Mouse (Mus musculus) embryonic facial prominence, embryonic 14.5 days (tissue): Measurements from ENCODE around the gene Wrb. TPM values are rescaled to one million over a fixed set of nuclear protein-coding genes. Genes with fewer than 3 reads are reported as not detected.

Experiments
- ATAC-seq: fragments of 200-750 bp; cut with Nextera tagmentation; 2 replicates; pipeline ENCODE4 v1.8.0; 2017; ENCODE audit warnings: low read depth, moderate number of reproducible peaks, moderate TSS enrichment
- DNase-seq: peaks from one replicate; pipeline ENCODE4 v3.0.0-alpha.2; 2015; ENCODE audit warnings: low spot score
- H3K27ac ChIP-seq: fragments of 300-500 bp; sonication (generic); replicated peaks from 2 replicates; pipeline ENCODE4 v1.5.1; 2014; ENCODE audit warnings: low read depth, mild to moderate bottlenecking, low read length, moderate library complexity
- H3K27me3 ChIP-seq: fragments of 300-500 bp; sonication (generic); replicated peaks from 2 replicates; pipeline ENCODE4 v1.6.1; 2014; ENCODE audit warnings: low read length; ENCODE audit not compliant: control insufficient read depth, insufficient read depth
- H3K36me3 ChIP-seq: fragments of 300-500 bp; sonication (generic); 2 replicates; pipeline ENCODE4 v1.6.1; 2014; ENCODE audit warnings: low read length, mixed read lengths; ENCODE audit not compliant: control insufficient read depth, insufficient read depth
- H3K4me1 ChIP-seq: fragments of 300-500 bp; sonication (generic); 2 replicates; pipeline ENCODE4 v1.6.1; 2014; ENCODE audit warnings: antibody characterized with exemption, low read length; ENCODE audit not compliant: control insufficient read depth, insufficient read depth
- H3K4me2 ChIP-seq: fragments of 300-500 bp; sonication (generic); 2 replicates; pipeline ENCODE4 v1.6.1; 2014; ENCODE audit warnings: low read depth, mild to moderate bottlenecking, low read length, moderate library complexity, mixed read lengths
- H3K4me3 ChIP-seq: fragments of 300-500 bp; sonication (generic); 2 replicates; pipeline ENCODE4 v1.5.1; 2014; ENCODE audit warnings: low read depth, mild to moderate bottlenecking, low read length
- H3K9ac ChIP-seq: fragments of 300-500 bp; sonication (generic); 2 replicates; pipeline ENCODE4 v1.6.1; 2014; ENCODE audit warnings: low read depth, mild to moderate bottlenecking, low read length, moderate library complexity, mixed read lengths
- H3K9me3 ChIP-seq: fragments of 300-500 bp; sonication (generic); 2 replicates; pipeline ENCODE4 v1.6.1; 2016; ENCODE audit warnings: low read length; ENCODE audit not compliant: control insufficient read depth
- WGBS: fragments of 180-500 bp; shearing (Covaris S2); extraction: QIAGEN DNeasy Blood & Tissue Kit; methylation state at CpG from one replicate; pipeline ENCODE4 v1.1.7; 2014; 5-methylcytosine and 5-hydroxymethylcytosine counted together
- polyA plus RNA-seq: library from polyadenylated mRNA; unstranded; fragments of >200 nt; fragmentation: Nextera tagmentation; extraction: Ambion mirVana; gene quantifications from 2 replicates; pipeline ENCODE4 v1.2.1, GENCODE M21; 2014

The Wrb gene
- polyA plus RNA-seq, 1 experiment from 2014 or later: 63.0 TPM

- Histone ChIP-seq H3K9ac (no peak overlapping the region), H3K36me3 (peaks cover 20% of the 10 kb centered on the region), H3K9me3 (no peaks in the 10 kb centered on the region), H3K27me3 (no peaks in the 10 kb centered on the region), H3K27ac (peak overlapping the region; percentile 65), H3K4me3 (no peak overlapping the region), H3K4me1 (peaks cover 4% of the 10 kb centered on the region; the same call in 1 of the 2 replicates), H3K4me2 (no peak overlapping the region)
- DNase-seq (peak; percentile 50), ATAC-seq (no peak; the same call in 1 of the 2 replicates)
- WGBS: 60% methylated on average over 9 of the region's 9 CpGs
Observed at GRCm38 (mm10) chr16:96149311-96149710, 4.1 kb downstream of the Wrb start.

DNA sequence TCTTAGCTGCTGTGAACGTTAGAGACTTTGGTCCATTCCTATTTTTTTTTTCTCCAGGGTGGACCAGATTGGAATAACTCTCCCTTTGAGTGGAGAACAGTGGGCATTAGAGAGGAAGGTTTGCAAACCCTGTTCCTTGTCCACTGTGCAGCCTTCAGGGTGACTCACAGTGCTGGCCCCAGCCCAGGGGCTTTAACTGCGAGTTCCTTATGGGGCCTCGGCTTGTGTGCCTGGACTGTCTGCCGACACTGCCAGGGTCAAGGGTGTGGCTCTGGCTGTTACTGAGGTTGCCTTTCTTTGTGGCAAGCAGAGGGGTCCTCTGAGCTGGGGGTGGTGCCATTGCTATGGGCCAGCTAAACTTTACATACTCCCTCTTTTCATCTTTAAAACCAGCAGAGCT lies 5.8 kb downstream of the Wrb start:
- Histone ChIP-seq H3K27me3 (no peaks in the 10 kb centered on the region), H3K27ac (no peak overlapping the region), H3K4me3 (no peak overlapping the region), H3K9me3 (no peaks in the 10 kb centered on the region), H3K36me3 (peaks cover 22% of the 10 kb centered on the region), H3K4me1 (peaks cover 1% of the 10 kb centered on the region; the same call in 1 of the 2 replicates), H3K9ac (no peak overlapping the region), H3K4me2 (no peak overlapping the region)
- DNase-seq (no peak), ATAC-seq (no peak)
- WGBS: 54% methylated on average over 4 of the region's 4 CpGs

DNA sequence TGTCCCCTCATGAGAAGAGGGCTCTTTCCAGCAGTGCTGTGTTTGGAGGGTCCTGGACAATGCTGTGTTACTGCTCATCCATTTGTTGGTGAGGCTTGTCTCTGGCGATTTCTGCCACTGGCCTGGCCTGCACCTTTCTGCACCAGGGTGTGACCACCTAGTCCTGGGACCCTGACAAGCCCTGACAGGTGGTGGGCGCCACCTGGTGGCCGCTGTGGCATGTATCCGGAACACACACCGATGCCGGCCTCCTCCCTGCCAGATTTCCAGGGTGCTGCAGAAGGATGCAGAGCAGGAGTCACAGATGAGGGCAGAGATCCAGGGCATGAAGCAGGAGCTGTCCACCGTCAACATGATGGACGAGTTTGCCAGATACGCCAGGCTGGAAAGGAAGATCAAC lies 6.3 kb downstream of the Wrb start:
- Histone ChIP-seq H3K36me3 (peaks cover 25% of the 10 kb centered on the region), H3K4me3 (no peak overlapping the region), H3K4me1 (no peaks in the 10 kb centered on the region), H3K9me3 (no peaks in the 10 kb centered on the region), H3K27ac (no peak overlapping the region), H3K4me2 (no peak overlapping the region), H3K9ac (no peak overlapping the region), H3K27me3 (no peaks in the 10 kb centered on the region)
- peak; percentile 61 for DNase-seq
- no peak; the same call in 1 of the 2 replicates for ATAC-seq
- WGBS: 25% methylated on average over 9 of the region's 9 CpGs

GRCm38 (mm10) chr16:96154476-96154875 lies 9.3 kb downstream of the Wrb start:
- Histone ChIP-seq H3K36me3 (peaks cover 28% of the 10 kb centered on the region), H3K9ac (no peak overlapping the region), H3K4me2 (no peak overlapping the region), H3K27me3 (no peaks in the 10 kb centered on the region), H3K4me1 (no peaks in the 10 kb centered on the region), H3K9me3 (no peaks in the 10 kb centered on the region), H3K4me3 (no peak overlapping the region), H3K27ac (no peak overlapping the region)
- no peak for DNase-seq
- 88% methylated on average over 2 of the region's 2 CpGs for whole genome bisulfite sequencing
- no peak for ATAC-seq

GRCm38 (mm10) chr16:96156019-96156418 lies 10.8 kb downstream of the Wrb start:
- peak; percentile 71 for DNase-seq
- peak overlapping the region; percentile 6; the same call in 1 of the 2 replicates for H3K27ac ChIP-seq
- no peak overlapping the region for H3K4me2 ChIP-seq
- peaks cover 28% of the 10 kb centered on the region for H3K36me3 ChIP-seq
- H3K27me3 ChIP-seq: no peaks in the 10 kb centered on the region
- no peaks in the 10 kb centered on the region for H3K9me3 ChIP-seq
- H3K9ac ChIP-seq: no peak overlapping the region
- H3K4me3 ChIP-seq: no peak overlapping the region
- WGBS: 79% methylated on average over 8 of the region's 8 CpGs
- no peaks in the 10 kb centered on the region for H3K4me1 ChIP-seq
- ATAC-seq: no peak

- H3K4me3 ChIP-seq: no peak overlapping the region
- H3K36me3 ChIP-seq: peaks cover 27% of the 10 kb centered on the region
- ATAC-seq (no peak), DNase-seq (no peak)
- WGBS: 87% methylated on average over 11 of the region's 11 CpGs
- H3K27me3 ChIP-seq: no peaks in the 10 kb centered on the region
- H3K4me1 ChIP-seq: no peaks in the 10 kb centered on the region
- no peak overlapping the region for H3K9ac ChIP-seq
- H3K4me2 ChIP-seq: no peak overlapping the region
- H3K9me3 ChIP-seq: no peaks in the 10 kb centered on the region
- H3K27ac ChIP-seq: no peak overlapping the region
Observed at GRCm38 (mm10) chr16:96157171-96157570, 12.0 kb downstream of the Wrb start.

- Histone ChIP-seq H3K27me3 (no peaks in the 10 kb centered on the region), H3K36me3 (peaks cover 14% of the 10 kb centered on the region; the same call in 1 of the 2 replicates), H3K9ac (peak overlapping the region; percentile 88), H3K9me3 (no peaks in the 10 kb centered on the region), H3K4me2 (peak overlapping the region; percentile 91), H3K4me3 (peak overlapping the region; percentile 55), H3K4me1 (no peaks in the 10 kb centered on the region), H3K27ac (peak overlapping the region; percentile 83)
- ATAC-seq: no peak
- DNase-seq: peak; percentile 27
- 43% methylated on average over 12 of the region's 12 CpGs for WGBS
Observed at GRCm38 (mm10) chr16:96158511-96159080, 13.4 kb downstream of the Wrb start.

- WGBS: under 1% methylated on average over 35 of the region's 67 CpGs
- Histone ChIP-seq H3K9me3 (no peaks in the 10 kb centered on the region), H3K9ac (peak overlapping the region; percentile 88), H3K36me3 (peaks cover 9% of the 10 kb centered on the region; the same call in 1 of the 2 replicates), H3K4me1 (no peaks in the 10 kb centered on the region), H3K4me3 (peak overlapping the region; percentile 55), H3K27me3 (no peaks in the 10 kb centered on the region), H3K27ac (peak overlapping the region; percentile 83), H3K4me2 (peak overlapping the region; percentile 91)
- peak; percentile 69 for DNase-seq
- peak; percentile 80 for ATAC-seq
Observed at GRCm38 (mm10) chr16:96159091-96159731, 14.0 kb downstream of the Wrb start.
